Mouse (Mus musculus) ES-E14 (cell line): Measurements from ENCODE around the gene Cmah.

Experiments
- CHD2 ChIP-seq: IDR thresholded peaks from 2 replicates; pipeline ENCODE4 v1.6.1; 2014; ENCODE audit warnings: mild to moderate bottlenecking, low read depth, low read length, inconsistent platforms
- HCFC1 ChIP-seq: IDR thresholded peaks from 2 replicates; pipeline ENCODE4 v1.6.1; 2012; ENCODE audit warnings: low read length, inconsistent platforms, borderline replicate concordance; ENCODE audit not compliant: insufficient read depth
- MAFK ChIP-seq: IDR thresholded peaks from 2 replicates; pipeline ENCODE4 v1.6.1; 2014; ENCODE audit warnings: mild to moderate bottlenecking, low read depth, low read length, inconsistent platforms; ENCODE audit not compliant: insufficient read depth
- ZNF384 ChIP-seq: IDR thresholded peaks from 2 replicates; pipeline ENCODE4 v1.6.1; 2012; ENCODE audit warnings: low read depth, low read length, inconsistent platforms

DNA sequence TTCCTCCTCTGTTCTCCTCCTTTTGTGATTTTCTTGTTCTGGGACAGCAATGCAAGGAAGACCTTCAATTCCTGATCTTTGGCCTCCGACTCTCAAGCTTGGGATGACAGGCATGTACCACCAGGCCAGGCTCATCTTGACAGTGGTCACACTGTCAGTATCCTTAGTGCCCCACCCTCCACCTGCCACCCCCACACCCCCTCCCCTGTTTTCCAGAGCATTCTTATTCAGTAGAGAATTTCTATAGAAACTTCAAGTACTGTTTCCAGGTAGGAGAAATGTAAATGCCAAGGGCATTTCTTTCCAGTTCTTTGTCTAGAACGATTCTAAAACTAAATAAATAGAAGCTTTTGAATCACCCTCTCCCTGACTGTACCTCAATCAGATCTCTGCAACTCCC lies 190.6 kb downstream of the Cmah start:
- TF ChIP-seq MAFK = no peak
- no peak for TF ChIP-seq ZNF384
- TF ChIP-seq CHD2 = no peak
- no peak for TF ChIP-seq HCFC1
